10 mouse cellular contexts compared by ENCODE assay signal in the genomic region with DNA sequence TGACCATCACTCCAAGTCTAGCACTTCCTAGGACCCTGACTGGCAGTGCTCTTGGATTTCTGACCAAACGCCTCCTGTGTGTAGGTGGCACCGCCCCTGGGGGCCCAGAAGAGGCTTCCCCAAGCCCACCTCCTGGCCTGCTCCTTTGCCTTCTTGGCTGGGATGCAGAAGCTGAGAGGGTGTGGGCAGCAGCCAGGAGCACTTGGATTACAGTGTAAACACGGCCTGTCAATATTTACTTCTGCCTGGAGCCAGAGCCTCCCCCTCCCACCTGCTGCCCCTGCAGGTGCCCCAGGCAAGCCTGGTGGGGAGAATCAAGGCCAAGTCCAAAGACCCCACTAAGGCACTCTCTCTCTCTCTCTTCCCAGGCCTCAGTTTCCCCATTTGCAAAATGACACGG. TPM values are rescaled to one million over a fixed set of nuclear protein-coding genes. Genes with fewer than 3 reads are reported as not detected.
DNase-seq lines count a peak whose midpoint lies in the region; ATAC-seq lines count a peak whose summit lies in the region.
"Had no signal": no experiment of that assay in that cellular context is flagged by ENCODE, and none has a peak within 500 bp of the region (broad histone marks: within the 10 kb centered on the region; RNA-seq: fewer than 3 reads in every experiment).

No protein-coding gene starts in this region.

- H3K27me3 ChIP-seq in hindbrain, embryonic 10.5 days (ENCODE audit: insufficient read depth, poor library complexity, severe bottlenecking), result no peaks in the 10 kb centered on the region
- H3K27me3 ChIP-seq in hindbrain, embryonic 14.5 days (ENCODE audit: control insufficient read depth, insufficient read depth, low read length), result no peaks in the 10 kb centered on the region
- H3K27me3 ChIP-seq in embryonic facial prominence, embryonic 15.5 days, result no peaks in the 10 kb centered on the region

- ATAC-seq in hindbrain, embryonic 14.5 days (ENCODE audit: low FRiP score), result no peak
- no peak for ATAC-seq in embryonic facial prominence, embryonic 15.5 days (ENCODE audit: insufficient number of reproducible peaks, low FRiP score, low TSS enrichment, low read depth)

- H3K9me3 ChIP-seq in hindbrain, embryonic 10.5 days, result no peaks in the 10 kb centered on the region
- no peaks in the 10 kb centered on the region for H3K9me3 ChIP-seq in hindbrain, embryonic 14.5 days (ENCODE audit: control insufficient read depth, low read length)
- H3K9me3 ChIP-seq in embryonic facial prominence, embryonic 15.5 days (replicated peaks), result no peaks in the 10 kb centered on the region

- no peak overlapping the region for H3K4me2 ChIP-seq in hindbrain, embryonic 14.5 days (replicated peaks)
- H3K4me2 ChIP-seq in embryonic facial prominence, embryonic 15.5 days (replicated peaks), result no peak overlapping the region

- H3K9ac ChIP-seq in hindbrain, embryonic 14.5 days, result no peak overlapping the region
- H3K9ac ChIP-seq in embryonic facial prominence, embryonic 15.5 days, result no peak overlapping the region

- DNase-seq in hindbrain, embryonic 10.5 days (ENCODE audit: low spot score), result no peak
- no peak for DNase-seq in hindbrain, embryonic 14.5 days (ENCODE audit: low spot score)
- peak; percentile 61 to 85 for DNase-seq in kidney, postnatal 25 days
- peak; percentile 83 for DNase-seq in lung, postnatal 10 days
- no peak for DNase-seq in frontal cortex, postnatal 25 days (ENCODE audit: low spot score in 2 of 2)
- DNase-seq in layer of hippocampus, postnatal 25 days (ENCODE audit: extremely low spot score in 1 of 2, low spot score in 1 of 2), result no peak
- no peak for DNase-seq in thymus, postnatal 14 days
- DNase-seq: midbrain, embryonic 14.5 days had no signal

- peaks cover 87% of the 10 kb centered on the region for H3K4me1 ChIP-seq in hindbrain, embryonic 10.5 days (replicated peaks)
- H3K4me1 ChIP-seq in hindbrain, embryonic 14.5 days (replicated peaks; ENCODE audit: control insufficient read depth, insufficient read depth, low read length), result peaks cover 51% of the 10 kb centered on the region
- peaks cover 80% of the 10 kb centered on the region for H3K4me1 ChIP-seq in embryonic facial prominence, embryonic 15.5 days

- no peak overlapping the region for H3K4me3 ChIP-seq in hindbrain, embryonic 10.5 days
- H3K4me3 ChIP-seq in hindbrain, embryonic 14.5 days (replicated peaks; ENCODE audit: low read length), result no peak overlapping the region
- H3K4me3 ChIP-seq in embryonic facial prominence, embryonic 15.5 days (replicated peaks), result no peak overlapping the region
- H3K4me3 ChIP-seq: layer of hippocampus, adult 2 months had no signal

- WGBS in hindbrain, embryonic 10.5 days, result 73% methylated on average over 4 of the region's 4 CpGs
- WGBS in hindbrain, embryonic 14.5 days, result 85% methylated on average over 4 of the region's 4 CpGs
- WGBS in embryonic facial prominence, embryonic 15.5 days, result 58% methylated on average over 4 of the region's 4 CpGs

- no peaks in the 10 kb centered on the region for H3K36me3 ChIP-seq in hindbrain, embryonic 10.5 days
- no peaks in the 10 kb centered on the region for H3K36me3 ChIP-seq in hindbrain, embryonic 14.5 days (replicated peaks; ENCODE audit: control insufficient read depth, insufficient read depth)
- no peaks in the 10 kb centered on the region for H3K36me3 ChIP-seq in embryonic facial prominence, embryonic 15.5 days

- H3K27ac ChIP-seq in hindbrain, embryonic 10.5 days, result peak overlapping the region; percentile 37
- no peak overlapping the region for H3K27ac ChIP-seq in hindbrain, embryonic 14.5 days
- peak overlapping the region; percentile 31; the same call in 1 of the 2 replicates for H3K27ac ChIP-seq in embryonic facial prominence, embryonic 15.5 days (replicated peaks)
- H3K27ac ChIP-seq: layer of hippocampus, adult 2 months had no signal

RNA-seq across cellular contexts. Expression of gene Ece1, which starts 5.2 kb away (rescaled TPM):
- 33.7 and 37.6 TPM in 2 replicates for polyA plus RNA-seq in hindbrain, embryonic 10.5 days (2016; fragmentation: Nextera tagmentation; extraction: Ambion mirVana)
- polyA plus RNA-seq in hindbrain, embryonic 14.5 days (2014; fragmentation: Nextera tagmentation; extraction: Ambion mirVana), result 22.6 and 25.0 TPM in 2 replicates
- 65.5 and 74.6 TPM in 2 replicates for polyA plus RNA-seq in embryonic facial prominence, embryonic 15.5 days (2015; fragmentation: Nextera tagmentation; extraction: Ambion mirVana)
- 10 to 100 TPM; 50.3 to 52.3 TPM for total RNA-seq in layer of hippocampus, postnatal 25 days (2021)

Comparison
In these comparisons a context has a peak if more than half of its experiments do, and no peak if none do; other contexts are left out.
1. DNase-seq: peak in kidney, postnatal 25 days (2 of 2) and lung, postnatal 10 days (single experiment); none in hindbrain, embryonic 10.5 days (single experiment), hindbrain, embryonic 14.5 days (single experiment), frontal cortex, postnatal 25 days (0 of 2), layer of hippocampus, postnatal 25 days (0 of 2) and thymus, postnatal 14 days (single experiment).